Comparison of ENCODE assay signal across 14 mouse cellular contexts in the genomic region with DNA sequence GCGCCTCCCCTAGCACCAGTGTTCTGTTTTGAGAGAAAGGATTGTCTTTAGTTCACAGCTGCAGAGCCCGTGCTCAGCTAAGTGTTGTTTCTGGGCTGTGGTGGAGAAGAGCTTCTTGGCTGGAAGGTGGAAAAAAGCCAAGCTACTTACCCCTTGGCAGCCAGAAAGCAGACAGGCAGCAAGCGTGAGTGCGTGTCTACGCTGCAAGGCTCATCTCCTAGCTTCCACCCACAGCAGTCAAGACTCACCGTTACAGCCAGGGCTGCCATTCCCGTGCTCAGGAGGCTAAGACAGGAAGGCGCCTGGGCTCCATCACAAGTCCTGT.
DNase-seq lines count a peak whose midpoint lies in the region; ATAC-seq and TF ChIP-seq lines count a peak whose summit lies in the region.
"Had no signal": no experiment of that assay in that cellular context is flagged by ENCODE, and none has a peak within 500 bp of the region (broad histone marks: within the 10 kb centered on the region; RNA-seq: fewer than 3 reads in every experiment).

No protein-coding gene starts in this region.

- peaks cover 7% of the 10 kb centered on the region; the same call in 1 of the 2 replicates for H3K36me3 ChIP-seq in forebrain, embryonic 15.5 days
- peaks cover 13% of the 10 kb centered on the region; the same call in 1 of the 2 replicates for H3K36me3 ChIP-seq in hindbrain, postnatal 0 days (ENCODE audit: insufficient read depth, low read length)
- H3K36me3 ChIP-seq in neural tube, embryonic 12.5 days: peaks cover 3% of the 10 kb centered on the region; the same call in 1 of the 2 replicates
- H3K36me3 ChIP-seq in kidney, adult 2 months (ENCODE audit: control insufficient read depth, insufficient read depth, low read length): no peaks in the 10 kb centered on the region
- H3K36me3 ChIP-seq: limb, embryonic 13.5 days had no signal

- peak overlapping the region; percentile 37; the same call in 1 of the 2 replicates for H3K27ac ChIP-seq in left cerebral cortex, adult 2 months
- peak overlapping the region; percentile 55 for H3K27ac ChIP-seq in forebrain, embryonic 15.5 days (replicated peaks)
- peak overlapping the region; percentile 76 for H3K27ac ChIP-seq in hindbrain, postnatal 0 days
- 0 out of 2 replicates have a peak overlapping the region, but pooled peaks have one; percentile 18 for H3K27ac ChIP-seq in neural tube, embryonic 12.5 days
- H3K27ac ChIP-seq in kidney, adult 2 months (ENCODE audit: insufficient read depth, low read depth, low read length): no peak overlapping the region
- H3K27ac ChIP-seq: limb, embryonic 13.5 days had no signal

- H3K27me3 ChIP-seq in forebrain, embryonic 15.5 days: no peaks in the 10 kb centered on the region
- no peaks in the 10 kb centered on the region for H3K27me3 ChIP-seq in hindbrain, postnatal 0 days (ENCODE audit: insufficient read depth, low read length)
- H3K27me3 ChIP-seq in neural tube, embryonic 12.5 days (replicated peaks): no peaks in the 10 kb centered on the region
- H3K27me3 ChIP-seq in kidney, adult 2 months (replicated peaks; ENCODE audit: control insufficient read depth, insufficient read depth, low read length): no peaks in the 10 kb centered on the region
- H3K27me3 ChIP-seq: limb, embryonic 13.5 days had no signal

- no peaks in the 10 kb centered on the region for H3K9me3 ChIP-seq in forebrain, embryonic 15.5 days
- H3K9me3 ChIP-seq in hindbrain, postnatal 0 days (ENCODE audit: low read length): no peaks in the 10 kb centered on the region
- H3K9me3 ChIP-seq in neural tube, embryonic 12.5 days: no peaks in the 10 kb centered on the region
- H3K9me3 ChIP-seq: limb, embryonic 13.5 days had no signal

- TF ChIP-seq POLR2A in kidney, adult 2 months (IDR thresholded peaks at IDR 0.05; ENCODE audit: low read depth, low read length): no peak

- H3K4me3 ChIP-seq in left cerebral cortex, adult 2 months: no peak overlapping the region
- H3K4me3 ChIP-seq in forebrain, embryonic 15.5 days: no peak overlapping the region
- H3K4me3 ChIP-seq in hindbrain, postnatal 0 days (ENCODE audit: low read length): no peak overlapping the region
- H3K4me3 ChIP-seq in neural tube, embryonic 12.5 days: no peak overlapping the region
- H3K4me3 ChIP-seq in kidney, adult 2 months (ENCODE audit: insufficient read depth, low read depth, low read length): no peak overlapping the region
- H3K4me3 ChIP-seq: limb, embryonic 13.5 days had no signal

- intact Hi-C loops in left cerebral cortex, adult 2 months (cut with DNase I): loop anchor here (5.0 kb wide), 1 partner anchor 58 kb away; no protein-coding TSS in a partner anchor

- 0 out of 2 replicates have a peak, but pooled peaks have one; percentile 21 for ATAC-seq in forebrain, embryonic 15.5 days (replicated peaks)
- peak; percentile 49 for ATAC-seq in hindbrain, postnatal 0 days
- peak; percentile 51 for ATAC-seq in neural tube, embryonic 12.5 days (ENCODE audit: low FRiP score, low read depth)
- ATAC-seq: CD4-positive, CD25-positive, alpha-beta regulatory T cell, adult 4 months had no signal

- H3K4me1 ChIP-seq in forebrain, embryonic 15.5 days: peaks cover 15% of the 10 kb centered on the region
- no peaks in the 10 kb centered on the region for H3K4me1 ChIP-seq in hindbrain, postnatal 0 days (ENCODE audit: insufficient read depth, low read length)
- peaks cover 20% of the 10 kb centered on the region; the same call in 1 of the 2 replicates for H3K4me1 ChIP-seq in neural tube, embryonic 12.5 days
- no peaks in the 10 kb centered on the region for H3K4me1 ChIP-seq in kidney, adult 2 months (ENCODE audit: control insufficient read depth, insufficient read depth, low read length)
- H3K4me1 ChIP-seq: limb, embryonic 13.5 days had no signal

- no peak for TF ChIP-seq CTCF in left cerebral cortex, adult 2 months (IDR thresholded peaks at IDR 0.05)
- TF ChIP-seq CTCF in hindbrain, postnatal 0 days (IDR thresholded peaks at IDR 0.05; ENCODE audit: low read depth): no peak
- no peak for TF ChIP-seq CTCF in kidney, adult 2 months (conservative IDR thresholded peaks at IDR 0.05; ENCODE audit: insufficient read depth, insufficient read length, low read depth, low read length)

- H3K9ac ChIP-seq in forebrain, embryonic 15.5 days (replicated peaks): no peak overlapping the region
- H3K9ac ChIP-seq in hindbrain, postnatal 0 days (replicated peaks; ENCODE audit: low read length): no peak overlapping the region
- no peak overlapping the region for H3K9ac ChIP-seq in neural tube, embryonic 12.5 days
- H3K9ac ChIP-seq: limb, embryonic 13.5 days had no signal

- no peak overlapping the region for H3K4me2 ChIP-seq in forebrain, embryonic 15.5 days (replicated peaks)
- no peak overlapping the region for H3K4me2 ChIP-seq in hindbrain, postnatal 0 days (ENCODE audit: low read depth, low read length)
- no peak overlapping the region for H3K4me2 ChIP-seq in neural tube, embryonic 12.5 days (replicated peaks)
- H3K4me2 ChIP-seq: heart, embryonic 11.5 days; limb, embryonic 13.5 days had no signal

- WGBS in forebrain, embryonic 15.5 days: 60% methylated on average over 8 of the region's 8 CpGs
- 33% methylated on average over 8 of the region's 8 CpGs for WGBS in hindbrain, postnatal 0 days
- 55% methylated on average over 8 of the region's 8 CpGs for WGBS in neural tube, embryonic 12.5 days
- WGBS in kidney, adult 2 months: 82% methylated on average over 8 of the region's 8 CpGs

- DNase-seq in left cerebral cortex, adult 2 months (ENCODE audit: extremely low spot score in 1 of 2, low spot score in 2 of 2): no peak
- no peak for DNase-seq in left cerebral cortex, adult 18-20 months (ENCODE audit: low spot score in 2 of 2)
- no peak for DNase-seq in hindbrain, postnatal 0 days (ENCODE audit: low spot score)
- DNase-seq in adrenal gland, postnatal 4 days (ENCODE audit: low spot score in 2 of 2): no peak
- DNase-seq in kidney, adult 2 months: no peak
- no peak for DNase-seq in thymus, postnatal 36 days
- DNase-seq: cerebellum, postnatal 36 days; gastrocnemius, postnatal 25 days; lung, adult 2 months had no signal
